Mouse (Mus musculus) testis, adult 2 months (tissue): ENCODE measurements around the gene Mvd.

Source experiments
- CTCF ChIP-seq: fragments of 200-500 bp; IDR thresholded peaks from 2 replicates; pipeline ENCODE4 v1.5.1; 2012; ENCODE audit warnings: low read depth, mild to moderate bottlenecking, inconsistent platforms, low read length, moderate library complexity; ENCODE audit not compliant: control insufficient read depth, insufficient read depth, insufficient replicate concordance
- POLR2A ChIP-seq: fragments of 200-500 bp; IDR thresholded peaks from 2 replicates; pipeline ENCODE4 v1.6.1; 2012; ENCODE audit warnings: low read depth, mild to moderate bottlenecking, inconsistent platforms, low read length, moderate library complexity; ENCODE audit not compliant: control insufficient read depth

GRCm38 (mm10) chr8:122428163-122428562 lies 15.1 kb downstream of the Mvd start:
- TF ChIP-seq CTCF = no peak
- no peak for TF ChIP-seq POLR2A
